9 mouse cellular contexts compared by ENCODE assay signal in the genomic region with DNA sequence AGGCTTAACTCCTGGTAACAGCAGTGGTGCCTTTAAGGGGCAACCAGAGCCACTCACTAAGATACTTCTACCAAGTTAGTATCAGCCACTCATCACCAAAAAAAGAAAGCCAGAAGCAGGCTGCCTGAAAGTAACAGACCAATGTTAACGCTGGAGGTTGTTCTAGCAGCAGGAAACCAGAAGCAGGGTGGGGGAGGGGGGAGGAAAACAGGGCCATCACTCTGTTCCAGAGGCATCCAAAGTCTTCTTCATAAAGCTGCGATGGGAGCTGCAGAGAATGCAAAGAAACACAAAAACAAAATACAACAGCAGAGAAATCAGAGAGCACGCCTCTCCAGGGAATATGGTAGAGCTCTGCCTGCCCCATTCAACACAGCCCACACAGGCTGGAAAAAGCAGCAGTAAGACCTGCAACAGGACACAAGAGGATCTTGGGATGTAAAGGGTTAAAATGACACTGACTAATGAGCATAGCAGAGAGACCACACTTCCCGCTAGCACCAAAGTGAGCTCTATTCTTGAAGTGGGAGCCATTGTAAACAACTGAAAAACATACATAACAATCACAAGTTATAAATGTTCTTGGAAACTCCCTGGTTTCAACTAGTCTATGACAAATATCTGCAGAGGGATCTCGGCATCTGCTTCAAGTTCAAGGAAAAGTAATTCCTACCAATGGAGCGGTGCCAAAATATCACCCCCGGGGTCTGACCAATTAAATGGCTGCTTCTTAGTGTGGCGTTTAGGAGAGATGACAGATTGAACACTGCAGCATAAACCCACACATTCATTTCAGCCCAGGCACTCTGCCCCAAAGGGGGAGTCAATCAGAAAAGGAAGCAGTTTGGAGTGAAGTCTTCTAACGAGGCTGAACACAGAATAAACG. TPM values are rescaled to one million over a fixed set of nuclear protein-coding genes. Genes with fewer than 3 reads are reported as not detected.
DNase-seq lines count a peak whose midpoint lies in the region; TF ChIP-seq lines count a peak whose summit lies in the region.
"Had no signal": no experiment of that assay in that cellular context is flagged by ENCODE, and none has a peak within 500 bp of the region (broad histone marks: within the 10 kb centered on the region; RNA-seq: fewer than 3 reads in every experiment).

No protein-coding gene starts in this region.

- DNase-seq in cerebellum, postnatal 10 days: peak; percentile 35 to 50
- DNase-seq in cerebellum, postnatal 4 days (ENCODE audit: low spot score in 2 of 2): no peak
- peak; percentile 38 for DNase-seq in left cerebral cortex, postnatal 4 days
- no peak for DNase-seq in left cerebral cortex, adult 2 months (ENCODE audit: extremely low spot score in 1 of 2, low spot score in 2 of 2)
- DNase-seq in forebrain, embryonic 10.5 days (ENCODE audit: extremely low spot score, low spot score): no peak
- peak; percentile 49 for DNase-seq in mesoderm, embryonic 11.5 days (ENCODE audit: low read depth, low spot score)
- no peak for DNase-seq in adipocyte (ENCODE audit: low spot score)
- no peak for DNase-seq in urinary bladder, postnatal 14 days (ENCODE audit: low spot score)
- DNase-seq: lung, postnatal 14 days had no signal

- H3K9me3 ChIP-seq in forebrain, embryonic 10.5 days: no peaks in the 10 kb centered on the region

- WGBS in forebrain, embryonic 10.5 days: 35% methylated on average over 10 of the region's 10 CpGs

- peaks cover 6% of the 10 kb centered on the region; the same call in 1 of the 2 replicates for H3K27me3 ChIP-seq in forebrain, embryonic 10.5 days (ENCODE audit: poor library complexity, severe bottlenecking)

- intact Hi-C loops in left cerebral cortex, postnatal 4 days (cut with DNase I): no loop called here
- intact Hi-C loops in left cerebral cortex, adult 2 months (cut with DNase I): no loop called here

- no peaks in the 10 kb centered on the region for H3K36me3 ChIP-seq in forebrain, embryonic 10.5 days (replicated peaks)

- H3K4me3 ChIP-seq in left cerebral cortex, adult 2 months: no peak overlapping the region
- H3K4me3 ChIP-seq in forebrain, embryonic 10.5 days: peak overlapping the region; percentile 20; the same call in 1 of the 2 replicates

- no peak overlapping the region; the same call in 1 of the 2 replicates for H3K27ac ChIP-seq in left cerebral cortex, adult 2 months
- H3K27ac ChIP-seq in forebrain, embryonic 10.5 days: 0 out of 2 replicates have a peak overlapping the region, but pooled peaks have one; percentile 44

- no peak for TF ChIP-seq CTCF in left cerebral cortex, adult 2 months (IDR thresholded peaks at IDR 0.05)

- peaks cover 33% of the 10 kb centered on the region for H3K4me1 ChIP-seq in forebrain, embryonic 10.5 days

RNA-seq across cellular contexts. Expression of a gene that starts 39.8 kb away (rescaled TPM):
- total RNA-seq in left cerebral cortex, postnatal 4 days (2021): 1 to 10 TPM; 2.7 to 3.0 TPM
- 1 to 10 TPM; 8.8 to 9.1 TPM for total RNA-seq in left cerebral cortex, adult 2 months (2021)
- polyA plus RNA-seq in forebrain, embryonic 10.5 days (2016; fragmentation: Nextera tagmentation; extraction: Ambion mirVana): 8.8 and 9.5 TPM in 2 replicates

RNA-seq across cellular contexts. Expression of a gene that starts 50.3 kb away (rescaled TPM):
- total RNA-seq in left cerebral cortex, postnatal 4 days (2021): 10 to 100 TPM; 41.4 to 43.5 TPM
- total RNA-seq in left cerebral cortex, adult 2 months (2021): 10 to 100 TPM; 21.1 to 21.9 TPM
- polyA plus RNA-seq in forebrain, embryonic 10.5 days (2016; fragmentation: Nextera tagmentation; extraction: Ambion mirVana): 50.3 and 51.4 TPM in 2 replicates

RNA-seq across cellular contexts. Expression of a gene that starts 59.2 kb away (rescaled TPM):
- total RNA-seq in left cerebral cortex, postnatal 4 days (2021): 10 to 100 TPM; 12.1 to 12.5 TPM
- 10 to 100 TPM; 16.9 to 19.8 TPM for total RNA-seq in left cerebral cortex, adult 2 months (2021)
- polyA plus RNA-seq in forebrain, embryonic 10.5 days (2016; fragmentation: Nextera tagmentation; extraction: Ambion mirVana): 15.3 and 18.0 TPM in 2 replicates

Comparison
In these comparisons a context has a peak if more than half of its experiments do, and no peak if none do; other contexts are left out.
1. DNase-seq: peak in cerebellum, postnatal 10 days (2 of 2), left cerebral cortex, postnatal 4 days (single experiment) and mesoderm, embryonic 11.5 days (single experiment); none in cerebellum, postnatal 4 days (0 of 2), left cerebral cortex, adult 2 months (0 of 2), forebrain, embryonic 10.5 days (single experiment), adipocyte (single experiment) and urinary bladder, postnatal 14 days (single experiment).